Mouse (Mus musculus): ENCODE measurements around the gene Coq8b. TPM values are rescaled to one million over a fixed set of nuclear protein-coding genes. Genes with fewer than 3 reads are reported as not detected.

Coq8b gene
- polyA plus RNA-seq, 1 experiment from 2014 or later: 15.1 TPM

DNA sequence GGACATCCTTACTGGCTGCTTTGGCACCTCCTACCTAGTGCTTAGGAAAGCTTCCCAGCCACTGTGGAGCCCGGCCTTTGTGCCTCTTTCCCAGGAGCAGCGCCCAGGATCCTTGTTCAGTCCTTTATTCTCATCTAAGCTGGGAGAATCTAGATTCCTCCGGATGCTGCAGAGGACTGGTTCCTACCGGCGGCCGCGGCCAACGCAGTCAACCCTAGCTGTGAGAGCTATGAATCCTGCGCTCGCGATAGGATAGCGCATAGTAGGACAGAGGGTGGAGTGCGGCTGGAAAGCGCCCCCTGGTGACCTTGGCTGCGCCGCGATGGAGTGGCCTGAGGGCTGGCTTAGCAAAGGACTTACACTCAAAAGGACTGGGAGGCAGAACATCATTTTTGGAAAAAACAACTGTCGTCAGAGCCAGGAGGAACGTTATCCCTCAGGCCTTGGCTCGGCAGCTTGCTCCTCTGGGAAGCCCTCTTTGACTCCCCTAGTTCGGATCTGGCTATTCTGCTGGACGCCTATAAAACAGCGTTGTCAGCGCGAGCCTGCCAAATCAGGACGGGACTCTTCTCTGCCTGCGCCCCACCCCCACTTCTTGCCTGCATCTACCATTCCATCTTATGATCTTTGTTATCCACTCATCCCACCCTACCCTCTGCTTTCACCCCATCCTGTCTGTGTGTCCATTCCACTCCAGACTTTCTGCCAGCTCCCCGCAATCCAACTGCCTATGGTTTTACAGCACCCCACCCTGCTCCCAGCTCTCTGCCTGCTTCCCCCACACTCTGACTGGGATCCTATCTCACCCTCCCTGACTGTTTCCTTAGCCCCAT is 52.3 kb downstream of the Coq8b start:
- Histone ChIP-seq H3K36me3 (ENCODE audit: control insufficient read depth, insufficient read depth, low read length) (peaks cover 5% of the 10 kb centered on the region; the same call in 1 of the 2 replicates), H3K9ac (ENCODE audit: low read length) (peak overlapping the region; percentile 10; the same call in 1 of the 2 replicates), H3K9me3 (ENCODE audit: control insufficient read depth, low read length) (no peaks in the 10 kb centered on the region), H3K4me1 (replicated peaks; ENCODE audit: control insufficient read depth, insufficient read depth, low read length) (no peaks in the 10 kb centered on the region), H3K27ac (ENCODE audit: low read depth, low read length) (no peak overlapping the region), H3K4me2 (ENCODE audit: low read depth, low read length, severe bottlenecking) (peak overlapping the region; percentile 32; the same call in 1 of the 2 replicates), H3K4me3 (ENCODE audit: low read depth, low read length) (no peak overlapping the region), H3K27me3 (ENCODE audit: control insufficient read depth, insufficient read depth, low read length) (no peaks in the 10 kb centered on the region)
- ATAC-seq (replicated peaks; ENCODE audit: low FRiP score) (peak; percentile 75), DNase-seq (ENCODE audit: low spot score) (peak; percentile 76)
- WGBS: under 1% methylated on average over 28 of the region's 28 CpGs

DNA sequence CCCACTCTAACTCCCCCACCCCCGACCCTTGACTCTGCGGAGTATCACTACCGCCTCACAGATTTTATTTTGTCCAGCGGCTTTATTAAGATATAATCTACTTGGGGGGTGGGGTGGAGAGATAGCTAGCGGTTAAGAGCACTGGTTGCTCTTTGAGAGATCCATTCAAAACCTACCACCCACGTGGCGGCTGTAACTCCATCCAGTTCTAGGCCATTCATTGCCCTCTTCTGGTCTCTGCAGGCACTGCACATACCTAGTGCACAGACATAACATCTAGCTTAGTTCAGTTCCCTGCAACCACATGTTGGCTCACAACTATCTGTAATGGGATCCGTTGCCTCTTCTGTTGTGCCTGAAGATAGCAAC is 52.9 kb downstream of the Coq8b start:
- H3K9me3 ChIP-seq (ENCODE audit: control insufficient read depth, low read length): no peaks in the 10 kb centered on the region
- H3K9ac ChIP-seq (ENCODE audit: low read length): peak overlapping the region; percentile 10; the same call in 1 of the 2 replicates
- no peak overlapping the region for H3K27ac ChIP-seq (ENCODE audit: low read depth, low read length)
- no peaks in the 10 kb centered on the region for H3K27me3 ChIP-seq (ENCODE audit: control insufficient read depth, insufficient read depth, low read length)
- no peaks in the 10 kb centered on the region for H3K4me1 ChIP-seq (replicated peaks; ENCODE audit: control insufficient read depth, insufficient read depth, low read length)
- no peak overlapping the region for H3K4me3 ChIP-seq (ENCODE audit: low read depth, low read length)
- ATAC-seq (replicated peaks; ENCODE audit: low FRiP score) (peak; percentile 83), DNase-seq (ENCODE audit: low spot score) (peak; percentile 82)
- WGBS: 6% methylated on average over 8 of the region's 8 CpGs
- H3K4me2 ChIP-seq (ENCODE audit: low read depth, low read length, severe bottlenecking): peak overlapping the region; percentile 32; the same call in 1 of the 2 replicates
- H3K36me3 ChIP-seq (ENCODE audit: control insufficient read depth, insufficient read depth, low read length): peaks cover 2% of the 10 kb centered on the region; the same call in 1 of the 2 replicates

DNA sequence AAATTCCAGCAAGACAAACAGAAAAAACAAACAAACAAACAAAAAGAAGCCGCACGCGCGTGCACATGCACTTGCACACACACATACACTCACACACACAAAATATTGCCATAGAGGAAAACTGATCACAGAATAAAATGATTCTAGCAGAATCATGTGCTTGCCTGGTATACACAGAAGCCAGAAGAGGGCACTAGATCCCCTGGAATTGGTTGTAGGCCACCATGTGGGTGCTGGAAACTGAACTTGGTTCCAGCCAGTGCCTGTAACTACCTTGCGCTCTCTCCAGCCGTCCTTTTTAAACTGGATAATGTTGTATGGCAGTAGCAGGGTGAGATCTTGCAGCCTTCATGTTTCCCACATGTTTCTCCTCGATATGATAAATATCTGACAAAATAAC is 55.9 kb downstream of the Coq8b start:
- WGBS: 85% methylated on average over 7 of the region's 7 CpGs
- Histone ChIP-seq H3K27me3 (ENCODE audit: control insufficient read depth, insufficient read depth, low read length) (no peaks in the 10 kb centered on the region), H3K9me3 (ENCODE audit: control insufficient read depth, low read length) (no peaks in the 10 kb centered on the region), H3K4me1 (replicated peaks; ENCODE audit: control insufficient read depth, insufficient read depth, low read length) (no peaks in the 10 kb centered on the region), H3K4me2 (ENCODE audit: low read depth, low read length, severe bottlenecking) (no peak overlapping the region), H3K4me3 (ENCODE audit: low read depth, low read length) (no peak overlapping the region), H3K27ac (ENCODE audit: low read depth, low read length) (no peak overlapping the region), H3K9ac (ENCODE audit: low read length) (no peak overlapping the region), H3K36me3 (ENCODE audit: control insufficient read depth, insufficient read depth, low read length) (no peaks in the 10 kb centered on the region)
- no peak for DNase-seq (ENCODE audit: low spot score)
- ATAC-seq (replicated peaks; ENCODE audit: low FRiP score): no peak

DNA sequence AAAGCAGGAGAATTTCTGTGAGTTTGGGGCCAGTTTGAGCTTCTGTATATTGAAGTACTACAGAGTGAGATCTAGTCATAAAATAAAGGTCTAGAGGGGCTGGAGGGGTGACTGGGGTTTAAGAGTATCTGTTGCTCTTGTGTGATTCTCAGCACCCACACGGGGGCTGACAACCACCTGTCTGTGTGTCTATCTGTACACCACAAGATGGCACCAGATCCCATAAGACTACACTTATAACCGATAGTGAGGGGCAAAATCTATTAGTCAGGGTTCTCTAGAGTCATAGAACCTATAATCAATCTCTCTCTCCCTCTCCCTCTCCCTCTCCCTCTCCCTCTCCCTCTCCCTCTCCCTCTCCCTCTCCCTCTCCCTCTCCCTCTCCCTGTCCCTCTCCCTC is 57.7 kb downstream of the Coq8b start:
- no peak for DNase-seq (ENCODE audit: low spot score)
- Histone ChIP-seq H3K4me3 (ENCODE audit: low read depth, low read length) (no peak overlapping the region), H3K4me2 (ENCODE audit: low read depth, low read length, severe bottlenecking) (no peak overlapping the region), H3K9me3 (ENCODE audit: control insufficient read depth, low read length) (no peaks in the 10 kb centered on the region), H3K36me3 (ENCODE audit: control insufficient read depth, insufficient read depth, low read length) (no peaks in the 10 kb centered on the region), H3K9ac (ENCODE audit: low read length) (no peak overlapping the region), H3K27me3 (ENCODE audit: control insufficient read depth, insufficient read depth, low read length) (no peaks in the 10 kb centered on the region), H3K4me1 (replicated peaks; ENCODE audit: control insufficient read depth, insufficient read depth, low read length) (no peaks in the 10 kb centered on the region), H3K27ac (ENCODE audit: low read depth, low read length) (no peak overlapping the region)
- WGBS: 73% methylated on average over 2 of the region's 2 CpGs
- ATAC-seq (replicated peaks; ENCODE audit: low FRiP score): no peak

DNA sequence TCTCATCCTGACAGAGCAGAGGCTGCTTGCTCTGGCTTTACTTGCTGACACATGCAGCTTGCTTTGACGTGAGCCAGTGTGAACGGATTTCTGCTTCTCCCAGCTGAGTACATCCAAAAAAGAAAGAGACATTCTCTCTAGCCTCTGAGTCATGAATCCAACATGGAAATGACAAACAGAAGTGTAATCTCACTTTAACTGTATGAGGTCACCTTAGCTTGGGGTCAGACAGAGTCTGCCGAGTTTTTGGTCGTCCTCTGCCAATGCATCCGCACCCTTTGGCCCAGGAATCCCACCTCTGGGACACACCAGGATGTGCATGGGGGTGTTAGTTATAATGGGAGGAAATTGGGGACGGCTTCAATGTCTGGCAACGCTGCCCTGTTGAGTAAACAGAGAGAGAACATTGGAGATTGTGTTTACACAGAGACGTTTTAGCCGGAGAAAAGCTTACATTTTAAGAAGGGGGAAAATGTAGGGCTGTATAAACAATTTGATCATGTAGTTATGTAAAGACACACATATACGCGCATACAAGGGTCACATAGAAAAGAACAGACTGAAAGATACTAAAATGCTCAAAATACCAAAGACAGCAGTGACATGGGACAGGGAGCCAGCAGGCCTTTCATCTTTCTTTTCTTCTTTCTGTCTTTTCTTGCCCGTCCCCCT is 59.1 kb downstream of the Coq8b start:
- Histone ChIP-seq H3K36me3 (ENCODE audit: control insufficient read depth, insufficient read depth, low read length) (no peaks in the 10 kb centered on the region), H3K4me1 (replicated peaks; ENCODE audit: control insufficient read depth, insufficient read depth, low read length) (no peaks in the 10 kb centered on the region), H3K9me3 (ENCODE audit: control insufficient read depth, low read length) (no peaks in the 10 kb centered on the region), H3K27ac (ENCODE audit: low read depth, low read length) (no peak overlapping the region), H3K4me3 (ENCODE audit: low read depth, low read length) (no peak overlapping the region), H3K9ac (ENCODE audit: low read length) (no peak overlapping the region), H3K4me2 (ENCODE audit: low read depth, low read length, severe bottlenecking) (no peak overlapping the region), H3K27me3 (ENCODE audit: control insufficient read depth, insufficient read depth, low read length) (no peaks in the 10 kb centered on the region)
- DNase-seq (ENCODE audit: low spot score) (no peak), ATAC-seq (replicated peaks; ENCODE audit: low FRiP score) (no peak)
- WGBS: 72% methylated on average over 12 of the region's 12 CpGs

DNA sequence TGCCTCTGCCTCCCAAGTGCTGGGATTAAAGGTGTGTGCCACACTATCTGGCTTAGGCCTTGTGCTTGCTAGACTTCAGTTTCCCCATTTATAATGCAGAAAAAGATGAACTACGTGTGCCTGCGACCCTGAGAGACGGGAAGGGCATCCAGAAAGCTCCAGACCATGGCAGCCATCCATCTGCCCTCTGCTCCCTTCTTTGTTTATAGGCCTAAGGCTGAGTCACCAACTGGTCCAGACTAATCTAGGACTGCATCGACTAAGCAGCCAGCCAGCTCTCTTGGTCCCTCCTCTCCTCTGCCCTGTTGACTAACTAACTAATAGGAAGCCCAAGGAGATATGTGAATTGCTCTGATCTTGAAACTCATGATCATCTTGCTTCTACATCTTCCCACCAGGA is 63.1 kb downstream of the Coq8b start:
- DNase-seq (ENCODE audit: low spot score): no peak
- Histone ChIP-seq H3K9ac (ENCODE audit: low read length) (no peak overlapping the region), H3K4me3 (ENCODE audit: low read depth, low read length) (no peak overlapping the region), H3K36me3 (ENCODE audit: control insufficient read depth, insufficient read depth, low read length) (no peaks in the 10 kb centered on the region), H3K4me2 (ENCODE audit: low read depth, low read length, severe bottlenecking) (no peak overlapping the region), H3K9me3 (ENCODE audit: control insufficient read depth, low read length) (no peaks in the 10 kb centered on the region), H3K27me3 (ENCODE audit: control insufficient read depth, insufficient read depth, low read length) (no peaks in the 10 kb centered on the region), H3K4me1 (replicated peaks; ENCODE audit: control insufficient read depth, insufficient read depth, low read length) (no peaks in the 10 kb centered on the region), H3K27ac (ENCODE audit: low read depth, low read length) (no peak overlapping the region)
- no peak for ATAC-seq (replicated peaks; ENCODE audit: low FRiP score)
- 87% methylated on average over 4 of the region's 4 CpGs for whole genome bisulfite sequencing

DNA sequence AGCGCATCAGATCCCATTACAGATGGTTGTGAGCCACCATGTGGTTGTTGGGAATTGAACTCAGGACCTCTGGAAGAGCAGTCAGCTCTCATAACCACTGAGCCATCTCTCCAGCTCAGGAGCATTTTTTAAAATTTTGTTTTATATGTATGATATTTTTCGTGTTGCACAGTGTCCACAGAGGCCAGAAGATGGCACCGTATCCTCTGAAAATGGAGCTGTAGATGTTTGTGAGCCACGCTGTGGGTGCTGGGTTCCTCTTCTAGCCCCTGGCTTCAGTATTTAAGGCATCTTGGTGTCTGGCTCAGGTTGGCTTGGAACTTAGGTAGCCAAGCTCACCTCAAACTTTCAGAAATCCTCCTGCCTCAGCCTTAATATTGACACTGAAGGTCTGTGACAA is 63.7 kb downstream of the Coq8b start:
- no peaks in the 10 kb centered on the region for H3K27me3 ChIP-seq (ENCODE audit: control insufficient read depth, insufficient read depth, low read length)
- H3K9ac ChIP-seq (ENCODE audit: low read length): no peak overlapping the region
- H3K4me1 ChIP-seq (replicated peaks; ENCODE audit: control insufficient read depth, insufficient read depth, low read length): no peaks in the 10 kb centered on the region
- 94% methylated on average over 4 of the region's 4 CpGs for WGBS
- H3K9me3 ChIP-seq (ENCODE audit: control insufficient read depth, low read length): no peaks in the 10 kb centered on the region
- no peak overlapping the region for H3K27ac ChIP-seq (ENCODE audit: low read depth, low read length)
- ATAC-seq (replicated peaks; ENCODE audit: low FRiP score): no peak
- no peak for DNase-seq (ENCODE audit: low spot score)
- H3K4me2 ChIP-seq (ENCODE audit: low read depth, low read length, severe bottlenecking): no peak overlapping the region
- H3K36me3 ChIP-seq (ENCODE audit: control insufficient read depth, insufficient read depth, low read length): no peaks in the 10 kb centered on the region
- no peak overlapping the region for H3K4me3 ChIP-seq (ENCODE audit: low read depth, low read length)

DNA sequence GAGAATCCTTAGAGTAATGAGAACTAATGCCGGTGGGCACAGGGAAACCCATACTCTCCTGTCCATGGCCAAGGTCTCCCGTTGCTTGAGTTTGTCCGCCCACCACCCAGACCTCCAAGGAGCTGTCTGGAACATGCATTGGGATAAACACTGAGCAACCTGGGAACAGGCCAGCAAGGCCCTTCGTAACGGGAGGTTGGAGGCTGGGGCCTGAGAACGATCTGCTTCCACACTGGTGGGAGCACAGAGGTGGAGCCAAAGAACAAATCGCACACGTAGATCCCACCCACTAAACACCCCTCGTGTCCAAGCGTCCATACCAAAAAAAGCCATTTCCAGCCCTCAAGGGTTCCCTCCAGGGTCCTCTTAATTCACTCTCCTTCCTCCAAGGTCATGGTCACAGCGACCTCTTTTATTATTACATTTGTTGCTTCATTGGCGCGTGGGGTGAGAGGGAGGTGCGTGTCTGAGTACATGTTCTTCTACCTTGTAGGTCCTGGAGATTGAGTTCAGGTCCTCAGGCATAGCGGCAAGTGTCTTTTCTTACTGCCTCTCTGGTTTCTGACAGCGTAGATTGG is 65.3 kb downstream of the Coq8b start:
- H3K27me3 ChIP-seq (ENCODE audit: control insufficient read depth, insufficient read depth, low read length): no peaks in the 10 kb centered on the region
- no peak for ATAC-seq (replicated peaks; ENCODE audit: low FRiP score)
- 84% methylated on average over 16 of the region's 16 CpGs for WGBS

More for the DNA sequence above, 65.3 kb downstream of the Coq8b start:
- Histone ChIP-seq H3K9me3 (ENCODE audit: control insufficient read depth, low read length) (no peaks in the 10 kb centered on the region), H3K9ac (ENCODE audit: low read length) (no peak overlapping the region), H3K36me3 (ENCODE audit: control insufficient read depth, insufficient read depth, low read length) (no peaks in the 10 kb centered on the region), H3K4me2 (ENCODE audit: low read depth, low read length, severe bottlenecking) (no peak overlapping the region), H3K4me3 (ENCODE audit: low read depth, low read length) (no peak overlapping the region), H3K27ac (ENCODE audit: low read depth, low read length) (no peak overlapping the region), H3K4me1 (replicated peaks; ENCODE audit: control insufficient read depth, insufficient read depth, low read length) (no peaks in the 10 kb centered on the region)
- DNase-seq (ENCODE audit: low spot score): no peak

Data from forebrain, embryonic 11.5 days (tissue).